Mouse (Mus musculus): ENCODE results near the gene Phf14. TPM values are rescaled to one million over a fixed set of nuclear protein-coding genes. Genes with fewer than 3 reads are reported as not detected.

The Phf14 gene
- total and polyA plus RNA-seq, 3 experiments, result 25.7 to 58.7 (median 29.6) TPM

GRCm38 (mm10) chr6:12074599-12074998 is 167.0 kb downstream of the Phf14 start:
- H3K9ac ChIP-seq (ENCODE audit: control insufficient read depth, low read depth, low read length, poor library complexity, severe bottlenecking), result no peak overlapping the region
- H3K4me3 ChIP-seq (ENCODE audit: control insufficient read depth in 1 of 2, insufficient read depth in 1 of 2, low read depth in 2 of 2, low read length in 2 of 2), result no peak overlapping the region
- peaks cover 0 to 2% of the 10 kb centered on the region in 2 experiments; a peak in 2 of 4 replicates for H3K36me3 ChIP-seq (ENCODE audit: control insufficient read depth in 1 of 2, insufficient read depth in 2 of 2, low read length in 2 of 2)
- no peaks in the 10 kb centered on the region for H3K27me3 ChIP-seq (ENCODE audit: control insufficient read depth in 1 of 2, insufficient read depth in 2 of 2, low read length in 2 of 2)
- H3K79me2 ChIP-seq (ENCODE audit: control insufficient read depth, insufficient read depth, low read length, poor library complexity), result no peaks in the 10 kb centered on the region
- TF ChIP-seq RAD21 (IDR thresholded peaks at IDR 0.05; ENCODE audit: low read depth, low read length), result no peak
- TF ChIP-seq TBP (IDR thresholded peaks at IDR 0.05; ENCODE audit: low read depth, low read length), result no peak
- no peak for TF ChIP-seq BHLHE40 (IDR thresholded peaks at IDR 0.05; ENCODE audit: borderline replicate concordance, low read depth, low read length)
- TF ChIP-seq CTCF (IDR thresholded peaks at IDR 0.05 in 2 of 3, conservative IDR thresholded peaks at IDR 0.05 in 1 of 3; ENCODE audit: control insufficient read depth in 1 of 3, insufficient read depth in 1 of 3, low read depth in 2 of 3, low read length in 3 of 3, poor library complexity in 1 of 3, severe bottlenecking in 1 of 3), result no peak
- TF ChIP-seq TAL1 (IDR thresholded peaks at IDR 0.05; ENCODE audit: low read length), result no peak
- no peak for TF ChIP-seq ELF1 (IDR thresholded peaks at IDR 0.05; ENCODE audit: low read depth, low read length)
- TF ChIP-seq TCF12 (IDR thresholded peaks at IDR 0.05; ENCODE audit: low read depth, low read length), result no peak
- no peak for TF ChIP-seq CHD2 (IDR thresholded peaks at IDR 0.05; ENCODE audit: low read length)
- no peak for TF ChIP-seq KAT2A (conservative IDR thresholded peaks at IDR 0.05; ENCODE audit: low read depth, low read length)
- TF ChIP-seq MAX (IDR thresholded peaks at IDR 0.05; ENCODE audit: low read length), result no peak
- TF ChIP-seq MEF2A (IDR thresholded peaks at IDR 0.05; ENCODE audit: extremely low read depth, insufficient replicate concordance, low read depth, low read length, poor library complexity, severe bottlenecking), result no peak
- no peak for TF ChIP-seq JUND (IDR thresholded peaks at IDR 0.05; ENCODE audit: low read depth, low read length)
- no peak for TF ChIP-seq EP300 (IDR thresholded peaks at IDR 0.05; ENCODE audit: low read depth in 1 of 2, low read length in 2 of 2)
- TF ChIP-seq GABPA (IDR thresholded peaks at IDR 0.05; ENCODE audit: low read depth, low read length), result no peak
- TF ChIP-seq POLR2AphosphoS5 (IDR thresholded peaks at IDR 0.05; ENCODE audit: borderline replicate concordance, low read depth, low read length), result no peak
- no peak for TF ChIP-seq E2F4 (IDR thresholded peaks at IDR 0.05; ENCODE audit: borderline replicate concordance, low read depth, low read length)
- TF ChIP-seq NRF1 (IDR thresholded peaks at IDR 0.05; ENCODE audit: insufficient read depth, low read depth, low read length, poor library complexity, severe bottlenecking), result no peak
- no peak overlapping the region for H3K27ac ChIP-seq (ENCODE audit: control insufficient read depth, low read depth, low read length)
- no peak for DNase-seq (ENCODE audit: low read depth, low spot score)
- H3K4me1 ChIP-seq (ENCODE audit: control insufficient read depth in 1 of 2, insufficient read depth in 2 of 2, low read length in 2 of 2), result peaks cover 0 to 7% of the 10 kb centered on the region in 2 experiments; a peak in 2 of 4 replicates
- no peaks in the 10 kb centered on the region for H3K9me3 ChIP-seq (replicated peaks; ENCODE audit: insufficient read depth, low read length)

- Histone ChIP-seq H3K9ac (ENCODE audit: control insufficient read depth, low read depth, low read length, poor library complexity, severe bottlenecking) (no peak overlapping the region), H3K36me3 (ENCODE audit: control insufficient read depth in 1 of 2, insufficient read depth in 2 of 2, low read length in 2 of 2) (peaks cover 0 to 2% of the 10 kb centered on the region in 2 experiments; a peak in 2 of 4 replicates), H3K27me3 (ENCODE audit: control insufficient read depth in 1 of 2, insufficient read depth in 2 of 2, low read length in 2 of 2) (no peaks in the 10 kb centered on the region), H3K27ac (ENCODE audit: control insufficient read depth, low read depth, low read length) (no peak overlapping the region), H3K4me1 (ENCODE audit: control insufficient read depth in 1 of 2, insufficient read depth in 2 of 2, low read length in 2 of 2) (peaks cover 0 to 3% of the 10 kb centered on the region in 2 experiments; a peak in 2 of 4 replicates), H3K79me2 (ENCODE audit: control insufficient read depth, insufficient read depth, low read length, poor library complexity) (no peaks in the 10 kb centered on the region), H3K9me3 (replicated peaks; ENCODE audit: insufficient read depth, low read length) (no peaks in the 10 kb centered on the region), H3K4me3 (ENCODE audit: control insufficient read depth in 1 of 2, insufficient read depth in 1 of 2, low read depth in 2 of 2, low read length in 2 of 2) (no peak overlapping the region)
- no peak for DNase-seq (ENCODE audit: low read depth, low spot score)
- TF ChIP-seq ZKSCAN1 (IDR thresholded peaks at IDR 0.05; ENCODE audit: low read depth, low read length) (no peak), RAD21 (IDR thresholded peaks at IDR 0.05; ENCODE audit: low read depth, low read length) (no peak), NELFE (IDR thresholded peaks at IDR 0.05; ENCODE audit: low read depth, low read length) (no peak), MXI1 (IDR thresholded peaks at IDR 0.05; ENCODE audit: low read depth, low read length) (no peak)
These were observed 169.7 kb downstream of the Phf14 start for GRCm38 (mm10) chr6:12077338-12077737.
